Mouse (Mus musculus): ENCODE results near the gene Phf2. TPM values are rescaled to one million over a fixed set of nuclear protein-coding genes. Genes with fewer than 3 reads are reported as not detected.

Phf2 gene
- polyA plus RNA-seq, 1 experiment from 2014 or later: 10.8 TPM

DNA sequence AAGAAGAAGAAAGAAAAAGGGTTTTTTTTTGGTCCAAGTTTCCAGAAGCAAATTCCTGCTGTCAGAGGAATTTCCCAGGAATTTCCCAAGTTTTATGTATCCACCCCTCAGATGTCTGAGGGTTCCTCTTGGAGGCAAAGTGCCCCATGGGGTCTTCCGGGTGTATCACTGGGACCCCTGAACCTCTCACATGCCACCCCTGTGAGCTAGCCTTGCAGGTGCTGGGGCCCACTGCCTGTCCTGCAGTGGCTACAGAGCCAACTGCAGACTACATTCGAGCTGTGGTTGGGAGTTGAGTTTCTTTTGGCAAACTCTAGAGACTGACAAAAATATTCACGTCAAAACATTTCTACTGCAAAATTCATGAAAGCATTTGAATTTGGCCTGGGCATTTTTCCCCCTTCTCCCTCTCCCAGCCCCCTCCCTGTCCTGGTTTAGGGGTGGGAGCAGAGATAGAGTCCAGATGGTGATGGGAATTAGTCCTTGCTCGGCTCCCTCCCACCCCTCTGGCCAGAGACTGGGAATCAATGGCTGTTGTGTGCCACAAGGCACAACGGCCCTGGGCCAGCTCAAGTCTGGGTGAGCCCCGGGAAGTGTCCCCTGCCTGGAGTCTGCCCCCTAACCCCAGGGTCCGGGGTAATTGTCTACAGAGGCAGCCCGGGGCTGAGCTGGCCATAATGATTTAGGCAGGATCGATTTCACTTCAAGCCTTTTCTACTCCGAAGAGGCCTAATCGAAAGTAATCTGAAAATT is 91.2 kb downstream of the Phf2 start:
- WGBS: 55% methylated on average over 11 of the region's 11 CpGs
- Histone ChIP-seq H3K27ac (no peak overlapping the region), H3K4me1 (replicated peaks; ENCODE audit: control insufficient read depth, insufficient read depth, low read length) (peaks cover 9% of the 10 kb centered on the region), H3K27me3 (ENCODE audit: control insufficient read depth, insufficient read depth, low read length) (no peaks in the 10 kb centered on the region), H3K9ac (no peak overlapping the region), H3K4me3 (replicated peaks; ENCODE audit: low read length) (no peak overlapping the region), H3K36me3 (replicated peaks; ENCODE audit: control insufficient read depth, insufficient read depth) (no peaks in the 10 kb centered on the region), H3K4me2 (replicated peaks) (no peak overlapping the region), H3K9me3 (ENCODE audit: control insufficient read depth, low read length) (no peaks in the 10 kb centered on the region)
- DNase-seq (ENCODE audit: low spot score): no peak
- ATAC-seq (ENCODE audit: low FRiP score): no peak

DNA sequence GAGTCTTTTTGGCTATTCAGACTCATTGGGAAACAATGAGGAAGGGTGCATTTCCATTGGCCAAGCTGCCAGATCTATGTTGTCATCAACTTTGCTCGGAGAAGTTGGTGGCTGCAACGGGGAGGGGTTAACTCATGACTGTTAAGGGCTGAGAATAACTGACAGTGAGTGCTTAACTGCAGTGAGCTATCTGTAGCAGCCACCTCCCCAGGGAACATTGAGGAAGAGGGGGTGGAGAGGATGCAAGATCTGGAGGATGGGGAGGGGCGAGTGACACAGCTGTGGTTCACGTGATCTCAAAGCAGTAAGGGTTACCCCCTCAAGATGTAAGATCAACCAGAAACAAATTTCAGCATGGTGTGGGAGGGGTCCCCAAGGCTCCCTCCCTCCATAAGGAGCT is 92.8 kb downstream of the Phf2 start:
- Histone ChIP-seq H3K9me3 (ENCODE audit: control insufficient read depth, low read length) (no peaks in the 10 kb centered on the region), H3K9ac (no peak overlapping the region), H3K4me2 (replicated peaks) (no peak overlapping the region), H3K27me3 (ENCODE audit: control insufficient read depth, insufficient read depth, low read length) (no peaks in the 10 kb centered on the region), H3K36me3 (replicated peaks; ENCODE audit: control insufficient read depth, insufficient read depth) (no peaks in the 10 kb centered on the region), H3K4me1 (replicated peaks; ENCODE audit: control insufficient read depth, insufficient read depth, low read length) (no peaks in the 10 kb centered on the region; the same call in 1 of the 2 replicates), H3K4me3 (replicated peaks; ENCODE audit: low read length) (no peak overlapping the region), H3K27ac (no peak overlapping the region)
- DNase-seq (ENCODE audit: low spot score) (no peak), ATAC-seq (ENCODE audit: low FRiP score) (no peak)
- 59% methylated on average over 4 of the region's 4 CpGs for WGBS

DNA sequence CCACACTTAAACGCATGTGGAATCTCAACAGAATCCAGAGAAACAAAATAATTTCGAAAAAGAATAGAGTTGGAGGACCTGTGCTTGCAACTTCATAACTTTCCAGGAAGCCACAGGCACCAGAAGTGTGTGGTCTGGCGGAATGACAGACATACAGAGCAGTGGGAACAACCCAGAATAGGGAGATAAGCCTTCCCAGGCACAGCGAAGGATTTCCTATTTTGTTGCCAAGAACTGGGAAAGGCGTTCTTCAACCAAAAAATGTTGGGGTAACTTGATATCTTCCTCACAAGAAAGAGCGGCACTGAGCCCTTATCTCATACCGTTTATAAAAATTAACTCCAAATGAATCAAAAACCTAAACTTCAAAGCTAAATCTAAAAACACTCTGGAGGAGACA is 96.4 kb downstream of the Phf2 start:
- 87% methylated on average over 7 of the region's 7 CpGs for WGBS
- no peaks in the 10 kb centered on the region for H3K9me3 ChIP-seq (ENCODE audit: control insufficient read depth, low read length)
- H3K27me3 ChIP-seq (ENCODE audit: control insufficient read depth, insufficient read depth, low read length): no peaks in the 10 kb centered on the region
- H3K9ac ChIP-seq: no peak overlapping the region
- no peaks in the 10 kb centered on the region for H3K4me1 ChIP-seq (replicated peaks; ENCODE audit: control insufficient read depth, insufficient read depth, low read length)
- ATAC-seq (ENCODE audit: low FRiP score): no peak
- H3K36me3 ChIP-seq (replicated peaks; ENCODE audit: control insufficient read depth, insufficient read depth): no peaks in the 10 kb centered on the region
- H3K4me2 ChIP-seq (replicated peaks): no peak overlapping the region
- DNase-seq (ENCODE audit: low spot score): no peak
- no peak overlapping the region for H3K27ac ChIP-seq
- H3K4me3 ChIP-seq (replicated peaks; ENCODE audit: low read length): no peak overlapping the region

DNA sequence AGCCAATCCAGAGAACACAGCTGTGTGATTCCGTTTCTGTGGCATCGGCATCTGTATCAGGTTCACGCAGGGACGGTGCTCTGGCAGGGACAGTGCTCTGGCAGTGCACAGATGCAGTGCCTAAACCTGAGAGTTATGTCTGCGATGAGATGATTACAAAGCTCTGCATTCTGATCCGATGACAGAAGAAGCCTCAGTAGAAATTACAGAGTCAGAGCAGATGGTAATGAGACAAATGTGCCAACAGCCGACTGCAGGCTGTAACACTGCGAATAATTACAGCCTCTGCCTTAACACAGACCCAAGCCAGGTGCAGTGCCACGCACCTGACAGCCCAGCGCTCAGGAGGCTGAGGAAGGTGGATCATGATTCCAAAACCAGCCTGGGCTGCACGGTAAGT is 102.8 kb downstream of the Phf2 start:
- no peaks in the 10 kb centered on the region for H3K27me3 ChIP-seq (ENCODE audit: control insufficient read depth, insufficient read depth, low read length)
- H3K9me3 ChIP-seq (ENCODE audit: control insufficient read depth, low read length): no peaks in the 10 kb centered on the region
- no peak overlapping the region for H3K4me2 ChIP-seq (replicated peaks)
- H3K9ac ChIP-seq: no peak overlapping the region
- H3K27ac ChIP-seq: 0 out of 2 replicates have a peak overlapping the region, but pooled peaks have one; percentile 27
- H3K4me1 ChIP-seq (replicated peaks; ENCODE audit: control insufficient read depth, insufficient read depth, low read length): peaks cover 4% of the 10 kb centered on the region; the same call in 1 of the 2 replicates
- ATAC-seq (ENCODE audit: low FRiP score) (peak; percentile 48; the same call in 1 of the 2 replicates), DNase-seq (ENCODE audit: low spot score) (no peak)
- 63% methylated on average over 11 of the region's 11 CpGs for WGBS
- H3K36me3 ChIP-seq (replicated peaks; ENCODE audit: control insufficient read depth, insufficient read depth): no peaks in the 10 kb centered on the region
- no peak overlapping the region for H3K4me3 ChIP-seq (replicated peaks; ENCODE audit: low read length)

DNA sequence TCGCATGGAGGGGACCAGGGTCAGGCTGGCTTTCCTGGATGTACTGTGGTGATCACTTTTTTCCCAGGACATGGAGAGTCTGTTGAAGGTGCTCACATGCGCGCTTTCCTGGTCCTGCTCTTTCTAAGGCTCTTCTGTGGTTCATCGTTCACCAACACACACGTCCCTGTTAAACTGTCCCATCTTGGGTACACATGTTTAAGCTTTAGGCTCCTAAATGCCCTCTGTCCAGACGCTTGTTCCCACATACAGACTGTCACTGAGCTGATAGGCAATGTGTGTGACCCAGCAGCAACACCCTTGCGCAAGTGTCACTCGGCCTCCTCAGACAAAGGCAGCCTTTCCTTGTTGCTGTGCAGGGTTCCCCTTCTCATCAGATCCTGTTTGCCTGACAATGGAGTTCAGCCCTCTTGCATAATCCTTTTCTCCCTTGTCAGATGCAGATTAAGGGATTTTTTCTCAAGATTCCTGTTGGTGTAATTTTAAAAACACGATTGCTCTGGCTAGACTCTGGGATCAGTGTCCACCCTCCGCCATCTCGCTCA is 107.1 kb downstream of the Phf2 start:
- H3K27me3 ChIP-seq (ENCODE audit: control insufficient read depth, insufficient read depth, low read length): no peaks in the 10 kb centered on the region
- H3K4me3 ChIP-seq (replicated peaks; ENCODE audit: low read length): no peak overlapping the region
- DNase-seq (ENCODE audit: low spot score): no peak
- peaks cover 4% of the 10 kb centered on the region; the same call in 1 of the 2 replicates for H3K4me1 ChIP-seq (replicated peaks; ENCODE audit: control insufficient read depth, insufficient read depth, low read length)
- no peak overlapping the region for H3K9ac ChIP-seq
- no peaks in the 10 kb centered on the region for H3K36me3 ChIP-seq (replicated peaks; ENCODE audit: control insufficient read depth, insufficient read depth)
- no peak overlapping the region for H3K4me2 ChIP-seq (replicated peaks)
- no peaks in the 10 kb centered on the region for H3K9me3 ChIP-seq (ENCODE audit: control insufficient read depth, low read length)
- H3K27ac ChIP-seq: no peak overlapping the region
- ATAC-seq (ENCODE audit: low FRiP score): no peak
- 44% methylated on average over 11 of the region's 11 CpGs for WGBS

DNA sequence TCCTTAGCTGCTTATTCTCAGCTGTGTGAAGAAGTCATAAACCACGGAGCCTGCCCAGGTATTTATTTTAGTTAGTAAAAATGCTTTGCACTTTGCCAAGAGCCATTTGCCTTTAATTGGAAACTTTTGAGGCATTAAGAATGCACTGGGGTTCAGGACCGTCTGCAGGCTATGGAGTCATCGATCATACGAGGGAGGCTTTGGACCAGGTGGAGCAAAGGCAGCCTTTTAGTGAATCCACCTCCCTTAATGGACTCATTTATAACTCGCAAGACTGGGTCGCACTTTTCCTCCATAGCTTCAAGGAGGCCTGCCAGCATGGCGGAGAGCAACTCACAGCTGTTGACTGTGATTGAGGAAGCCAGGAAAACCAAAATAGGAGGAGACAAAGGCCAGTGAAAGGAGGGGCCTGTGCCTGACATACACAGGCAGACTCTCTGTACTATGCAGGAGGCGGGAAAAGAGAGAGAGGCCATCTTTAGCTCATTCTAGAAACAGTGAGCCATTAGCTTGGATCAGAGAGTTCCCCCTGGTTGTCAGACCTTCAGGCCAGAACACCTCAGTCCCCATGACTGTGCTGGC is 110.0 kb downstream of the Phf2 start:
- H3K4me3 ChIP-seq (replicated peaks; ENCODE audit: low read length): no peak overlapping the region
- no peak for DNase-seq (ENCODE audit: low spot score)
- H3K9ac ChIP-seq: no peak overlapping the region
- no peaks in the 10 kb centered on the region for H3K4me1 ChIP-seq (replicated peaks; ENCODE audit: control insufficient read depth, insufficient read depth, low read length)
- H3K9me3 ChIP-seq (ENCODE audit: control insufficient read depth, low read length): no peaks in the 10 kb centered on the region
- H3K27me3 ChIP-seq (ENCODE audit: control insufficient read depth, insufficient read depth, low read length): no peaks in the 10 kb centered on the region
- H3K36me3 ChIP-seq (replicated peaks; ENCODE audit: control insufficient read depth, insufficient read depth): no peaks in the 10 kb centered on the region
- H3K27ac ChIP-seq: no peak overlapping the region
- no peak for ATAC-seq (ENCODE audit: low FRiP score)
- WGBS: 81% methylated on average over 8 of the region's 8 CpGs
- H3K4me2 ChIP-seq (replicated peaks): no peak overlapping the region

DNA sequence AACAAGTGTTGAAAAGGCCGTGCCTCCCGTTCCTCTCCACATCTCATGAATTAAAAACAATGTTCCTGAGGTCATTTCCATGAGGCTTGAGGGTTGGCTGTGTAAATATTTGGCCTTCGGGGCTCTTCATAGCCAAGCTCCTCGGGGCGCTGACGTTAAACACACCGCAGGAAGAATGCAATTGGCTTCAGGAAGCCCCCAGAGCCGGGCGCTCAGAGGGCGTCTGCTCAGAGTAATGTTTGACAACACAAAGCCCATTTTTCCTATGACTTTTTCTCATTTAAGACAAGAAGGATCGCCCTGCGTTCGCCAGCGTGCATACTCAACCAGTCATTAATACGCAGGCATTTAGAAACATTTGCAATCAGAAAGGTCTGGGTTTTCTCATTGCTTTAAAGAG is 114.2 kb downstream of the Phf2 start:
- no peaks in the 10 kb centered on the region for H3K27me3 ChIP-seq (ENCODE audit: control insufficient read depth, insufficient read depth, low read length)
- H3K9me3 ChIP-seq (ENCODE audit: control insufficient read depth, low read length): no peaks in the 10 kb centered on the region
- no peak overlapping the region for H3K27ac ChIP-seq
- no peak overlapping the region for H3K4me2 ChIP-seq (replicated peaks)
- H3K36me3 ChIP-seq (replicated peaks; ENCODE audit: control insufficient read depth, insufficient read depth): no peaks in the 10 kb centered on the region
- ATAC-seq (ENCODE audit: low FRiP score) (no peak), DNase-seq (ENCODE audit: low spot score) (no peak)
- H3K4me3 ChIP-seq (replicated peaks; ENCODE audit: low read length): no peak overlapping the region
- no peaks in the 10 kb centered on the region for H3K4me1 ChIP-seq (replicated peaks; ENCODE audit: control insufficient read depth, insufficient read depth, low read length)
- H3K9ac ChIP-seq: no peak overlapping the region
- WGBS: 68% methylated on average over 15 of the region's 15 CpGs

Other genes with a start within 250 kb of the Phf2 start
- 21.6 and 21.7 TPM in 2 replicates for gene Ptpdc1, start 245.5 kb downstream of the Phf2 start, polyA plus RNA-seq (2014; fragmentation: Nextera tagmentation; extraction: Ambion mirVana)
- not detected in 2 replicates for gene Barx1, start 208.1 kb downstream of the Phf2 start, polyA plus RNA-seq (2014; fragmentation: Nextera tagmentation; extraction: Ambion mirVana)
- 15.3 and 16.6 TPM in 2 replicates for gene Fam120a, start 96.9 kb upstream of the Phf2 start, polyA plus RNA-seq (2014; fragmentation: Nextera tagmentation; extraction: Ambion mirVana)

All from hindbrain, embryonic 14.5 days (tissue).